Comparison of ENCODE assay signal across 8 mouse cellular contexts in genomic region chr5:96209916-96210583, GRCm38 (mm10). TPM values are rescaled to one million over a fixed set of nuclear protein-coding genes. Genes with fewer than 3 reads are reported as not detected.
DNase-seq lines count a peak whose midpoint lies in the region; ATAC-seq lines count a peak whose summit lies in the region.

No protein-coding gene starts in this region.

- WGBS in hindbrain, embryonic 14.5 days = under 1% methylated on average over 35 of the region's 35 CpGs

- peak overlapping the region; percentile 83 for H3K9ac ChIP-seq in hindbrain, embryonic 14.5 days

- peak; percentile 96 for ATAC-seq in hindbrain, embryonic 14.5 days (ENCODE audit: low FRiP score)

- no peaks in the 10 kb centered on the region for H3K27me3 ChIP-seq in hindbrain, embryonic 14.5 days (ENCODE audit: control insufficient read depth, insufficient read depth, low read length)

- peak overlapping the region; percentile 86 for H3K27ac ChIP-seq in hindbrain, embryonic 14.5 days

- DNase-seq in R1 (ENCODE audit: low read depth, low spot score) = peak; percentile 95
- DNase-seq in cerebellum, postnatal 25 days = peak; percentile 93 to 94
- DNase-seq in frontal cortex, postnatal 25 days (ENCODE audit: low spot score in 2 of 2) = peak; percentile 85 to 89
- DNase-seq in hindbrain, embryonic 14.5 days (ENCODE audit: low spot score) = peak; percentile 93
- DNase-seq in layer of hippocampus, postnatal 36 days = peak; percentile 90 to 91
- DNase-seq in lung, postnatal 36 days = peak; percentile 95
- DNase-seq in retina, postnatal 1 day = peak; percentile 96
- DNase-seq in urinary bladder, adult 18-20 months (ENCODE audit: low spot score in 2 of 2) = peak; percentile 89 to 92

- H3K9me3 ChIP-seq in hindbrain, embryonic 14.5 days (ENCODE audit: control insufficient read depth, low read length) = no peaks in the 10 kb centered on the region

- peak overlapping the region; percentile 94 for H3K4me3 ChIP-seq in hindbrain, embryonic 14.5 days (replicated peaks; ENCODE audit: low read length)

- H3K36me3 ChIP-seq in hindbrain, embryonic 14.5 days (replicated peaks; ENCODE audit: control insufficient read depth, insufficient read depth) = peaks cover 8% of the 10 kb centered on the region

- H3K4me1 ChIP-seq in hindbrain, embryonic 14.5 days (replicated peaks; ENCODE audit: control insufficient read depth, insufficient read depth, low read length) = peaks cover 17% of the 10 kb centered on the region

- H3K4me2 ChIP-seq in hindbrain, embryonic 14.5 days (replicated peaks) = peak overlapping the region; percentile 82

RNA-seq across cellular contexts. Expression of gene Mrpl1, which starts 0.8 kb away (rescaled TPM):
- 18.5 and 19.0 TPM in 2 replicates for polyA plus RNA-seq in hindbrain, embryonic 14.5 days (2014; fragmentation: Nextera tagmentation; extraction: Ambion mirVana)
- total RNA-seq in layer of hippocampus, postnatal 36 days (2021) = 10 to 100 TPM; 15.8 to 17.3 TPM

RNA-seq across cellular contexts. Expression of gene Cnot6l, which starts 46.1 kb away (rescaled TPM):
- 19.1 and 20.0 TPM in 2 replicates for polyA plus RNA-seq in hindbrain, embryonic 14.5 days (2014; fragmentation: Nextera tagmentation; extraction: Ambion mirVana)
- 10 to 100 TPM; 72.8 to 87.4 TPM for total RNA-seq in layer of hippocampus, postnatal 36 days (2021)

Comparison
In these comparisons a context has a peak if more than half of its experiments do, and no peak if none do; other contexts are left out.
1. Peak in every context shown above with its lines: DNase-seq, ATAC-seq, H3K4me3 ChIP-seq and H3K27ac ChIP-seq.